Mouse (Mus musculus) megakaryocyte, embryonic 14.5 days (primary cell): ENCODE results near the gene Atrn.

Experiments used
- FLI1 ChIP-seq: IDR thresholded peaks from 2 replicates; pipeline ENCODE4 v1.6.1; 2012; ENCODE audit warnings: low read length, inconsistent platforms, mixed read lengths
- GATA1 ChIP-seq: IDR thresholded peaks from 3 replicates; pipeline ENCODE4 v1.6.1; 2012; ENCODE audit warnings: mixed read lengths, low read length, inconsistent platforms, borderline replicate concordance

DNA sequence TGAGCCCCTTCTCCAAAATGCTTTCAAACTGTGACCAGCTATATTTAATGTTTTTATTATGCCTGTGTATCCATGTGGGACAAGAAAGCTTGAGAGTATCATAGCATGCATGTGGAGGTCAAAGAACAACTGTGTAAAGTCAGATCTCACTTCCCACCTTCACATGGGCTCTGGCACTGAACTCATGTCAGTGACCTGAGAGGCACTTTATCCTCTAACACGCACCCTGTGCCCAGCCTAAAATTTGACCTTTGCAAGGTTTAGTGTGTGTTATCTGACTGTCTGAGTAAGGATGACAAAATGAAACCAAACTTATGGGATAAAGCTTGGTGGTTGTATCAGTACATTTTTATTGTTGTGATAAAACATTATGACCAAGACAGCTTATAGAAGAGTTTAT is 104.3 kb downstream of the Atrn start:
- TF ChIP-seq GATA1 (no peak), FLI1 (no peak)
